Mouse (Mus musculus) embryo, embryonic 9.5 days (tissue): ENCODE data around the gene Ibsp.
A peak's percentile ranks its signal among the peaks of the same experiment; 100 is the strongest.

Source experiments
- DNase-seq: peaks from one replicate; pipeline ENCODE4 v3.0.0-alpha.2; 2017; ENCODE audit errors: extremely low spot score

Gene Ibsp

DNA sequence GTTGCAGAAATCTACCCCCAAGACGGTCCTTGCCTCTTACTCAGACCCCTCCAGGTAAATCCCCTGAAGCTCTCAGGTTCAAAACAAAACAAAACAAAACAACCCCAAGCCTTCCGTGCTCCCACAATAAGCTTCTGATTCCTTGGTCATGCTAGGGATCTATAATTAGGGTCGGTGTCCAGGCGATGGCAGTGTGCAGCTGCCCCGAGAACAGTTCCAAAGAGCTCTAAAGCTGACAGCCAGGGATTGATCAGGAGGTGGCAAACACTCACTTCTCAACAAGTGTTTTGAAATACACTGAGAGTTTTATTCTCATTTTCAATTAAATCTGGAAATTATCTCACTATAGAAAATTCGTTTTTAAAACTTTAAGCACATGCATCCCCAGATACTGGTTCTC lies 43.9 kb downstream of the Ibsp start:
- DNase-seq = no peak

DNA sequence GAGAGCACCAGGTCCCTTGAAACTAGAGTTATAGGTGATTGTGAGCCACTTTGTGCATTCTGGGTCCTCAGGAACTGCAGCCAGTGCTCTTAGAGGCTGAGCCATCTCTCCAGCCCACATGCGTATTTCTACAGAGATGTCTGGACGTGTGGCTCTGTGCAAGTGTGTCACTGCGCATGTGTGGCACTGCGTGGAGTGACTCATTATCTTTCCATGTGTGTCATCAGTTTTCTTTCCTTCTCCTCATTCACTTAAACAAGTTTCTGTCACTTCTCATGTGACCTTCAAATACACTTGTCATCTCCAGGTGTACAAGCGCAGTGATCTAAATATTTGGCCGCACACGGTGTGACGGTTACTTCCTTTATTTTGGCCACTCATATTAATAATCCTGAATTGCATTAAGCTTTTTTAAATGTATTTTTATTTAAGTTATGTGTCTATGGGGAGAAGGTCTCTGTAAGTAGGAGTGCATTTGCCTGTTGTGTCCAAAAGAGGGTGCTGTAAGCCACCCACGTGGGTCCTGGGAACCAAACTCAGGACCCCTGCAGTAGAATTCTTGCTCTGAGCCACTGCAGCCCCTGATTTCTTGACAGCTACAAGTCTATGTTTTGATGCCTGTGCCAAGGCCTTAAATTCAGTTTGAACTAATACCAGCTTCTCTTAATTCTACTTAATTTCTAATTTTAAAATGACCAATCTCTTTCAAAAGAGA lies 45.7 kb downstream of the Ibsp start:
- DNase-seq = no peak

DNA sequence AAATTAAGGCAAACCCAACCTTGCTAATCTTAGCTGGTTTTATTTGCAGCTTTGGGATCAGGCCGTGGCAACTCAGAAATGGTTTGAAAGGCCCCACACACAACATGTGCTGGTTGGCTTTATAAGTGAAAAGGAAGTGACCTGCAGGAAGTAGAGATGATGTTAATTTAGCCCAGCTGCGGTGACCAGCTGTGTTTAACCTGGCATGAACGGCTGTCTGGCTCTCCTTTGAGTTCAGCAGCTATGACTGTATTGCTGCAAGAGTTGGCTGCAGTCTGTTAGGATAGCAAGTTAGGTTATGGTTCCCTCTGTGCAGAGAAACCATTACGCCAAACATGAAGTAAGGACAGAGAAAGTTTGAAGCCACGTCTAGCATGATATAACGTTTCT lies 46.3 kb downstream of the Ibsp start:
- no peak for DNase-seq

DNA sequence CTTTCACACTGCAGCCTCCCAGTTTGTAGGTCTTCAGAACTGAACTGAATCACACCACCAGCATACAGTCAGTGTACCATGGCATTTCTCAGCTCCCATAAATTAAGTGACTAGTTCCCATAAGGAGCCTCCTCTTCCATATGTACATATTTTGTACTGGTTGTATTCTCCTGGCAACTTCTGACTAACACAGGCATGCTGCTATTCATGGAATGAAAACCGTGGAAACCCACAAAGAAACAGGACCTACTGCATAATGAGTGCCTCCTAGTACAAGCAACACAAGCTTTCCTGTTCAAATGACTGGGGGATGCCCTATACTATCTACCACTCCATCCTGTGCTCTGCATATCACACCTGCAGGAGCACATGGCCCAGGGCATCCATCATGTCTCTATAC lies 52.1 kb downstream of the Ibsp start:
- no peak for DNase-seq

DNA sequence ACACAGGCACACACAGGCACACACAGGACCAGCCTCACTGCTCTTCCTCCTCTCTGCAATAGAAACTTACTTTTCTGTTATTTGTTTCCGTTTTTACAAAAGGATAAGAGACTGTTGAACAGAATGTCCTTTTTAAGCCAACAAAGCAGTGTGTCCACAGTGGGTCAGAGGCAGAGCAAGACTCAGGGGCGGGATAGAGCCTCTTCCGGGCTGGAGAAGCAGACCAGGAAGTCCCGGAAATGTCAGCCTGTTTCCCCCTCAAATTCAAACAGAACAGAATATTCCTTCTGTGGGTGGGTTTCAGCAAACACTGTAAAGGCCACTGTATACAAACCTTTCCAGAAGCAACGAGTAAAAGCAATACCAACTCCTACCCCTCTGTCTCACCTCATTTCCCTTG lies 52.9 kb downstream of the Ibsp start:
- DNase-seq = no peak

DNA sequence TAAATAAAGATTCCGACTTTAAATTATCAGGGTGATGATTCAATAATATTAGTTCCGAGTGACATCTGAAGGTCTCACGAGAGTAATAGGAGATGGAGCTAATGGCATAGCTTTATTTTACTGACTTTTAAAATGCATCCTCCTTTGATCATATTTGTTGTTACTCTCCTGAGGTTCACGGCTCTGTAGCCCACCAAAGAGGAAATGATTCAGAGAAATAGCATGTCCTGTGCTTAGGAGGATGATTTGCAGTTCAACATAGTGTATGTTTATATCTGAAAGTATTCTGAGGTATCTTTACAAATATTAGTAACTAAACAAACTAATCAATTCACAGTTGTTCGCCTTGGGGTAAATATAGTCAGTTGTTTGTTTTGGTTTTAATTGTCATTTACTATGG lies 58.6 kb downstream of the Ibsp start:
- DNase-seq = no peak

DNA sequence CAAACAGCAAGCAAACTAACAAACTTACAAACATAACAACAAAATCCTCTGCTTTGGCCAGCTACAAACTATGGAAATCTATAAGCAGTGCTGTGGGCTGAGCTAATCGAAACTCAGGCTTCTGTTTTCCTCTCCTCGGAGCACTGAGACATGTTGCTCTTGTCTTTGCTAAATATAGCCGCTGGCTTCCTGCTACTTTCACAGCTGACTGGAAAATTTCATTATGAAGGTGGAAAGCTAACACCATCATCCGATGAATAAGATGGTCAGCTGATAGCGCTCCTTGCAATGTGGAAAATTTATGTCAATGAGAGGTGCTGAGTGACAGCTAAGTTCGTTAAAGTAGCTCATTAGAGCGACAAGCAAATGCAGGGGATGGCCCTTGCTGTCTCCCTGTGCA lies 59.6 kb downstream of the Ibsp start:
- no peak for DNase-seq

DNA sequence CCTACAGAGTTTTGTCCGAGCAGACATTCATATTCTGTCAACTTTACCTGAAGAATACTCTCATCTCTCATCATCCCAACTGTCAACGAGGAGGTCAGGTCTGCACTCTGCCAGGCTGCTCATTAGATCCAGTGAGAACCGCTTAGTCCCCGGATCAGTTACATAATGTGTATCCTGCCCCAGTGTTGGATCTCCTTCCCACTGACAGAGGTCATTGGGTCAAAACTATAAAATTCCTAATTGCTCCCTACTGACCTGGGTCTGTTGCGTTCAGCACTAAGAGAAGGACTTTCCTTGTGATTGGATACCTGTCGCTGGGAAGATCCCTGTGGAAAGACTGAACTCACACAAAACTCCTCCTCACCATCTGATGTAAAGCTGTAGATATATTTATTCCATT lies 60.3 kb downstream of the Ibsp start:
- peak; percentile 50 for DNase-seq
